Mouse (Mus musculus) heart, embryonic 16.5 days (tissue): ENCODE measurements around the gene Slc30a1. TPM values are rescaled to one million over a fixed set of nuclear protein-coding genes. Genes with fewer than 3 reads are reported as not detected.

Source experiments
- ATAC-seq: fragments of 200-750 bp; cut with Nextera tagmentation; replicated peaks from 2 replicates; pipeline ENCODE4 v1.8.0; 2017; ENCODE audit warnings: moderate number of reproducible peaks; ENCODE audit not compliant: insufficient read depth, low FRiP score; ENCODE audit errors: extremely low read depth
- H3K27ac ChIP-seq: fragments of 300-500 bp; sonication (generic); 2 replicates; pipeline ENCODE4 v1.5.1; 2014; ENCODE audit warnings: mild to moderate bottlenecking, low read length, control low read depth, moderate library complexity
- H3K27me3 ChIP-seq: fragments of 300-500 bp; sonication (generic); 2 replicates; pipeline ENCODE4 v1.6.1; 2014; ENCODE audit warnings: low read length, mixed read lengths; ENCODE audit not compliant: control insufficient read depth, insufficient read depth
- H3K36me3 ChIP-seq: fragments of 300-500 bp; sonication (generic); 2 replicates; pipeline ENCODE4 v1.6.1; 2014; ENCODE audit not compliant: control insufficient read depth, insufficient read depth
- H3K4me1 ChIP-seq: fragments of 300-500 bp; sonication (generic); 2 replicates; pipeline ENCODE4 v1.6.1; 2014; ENCODE audit warnings: low read length, mixed read lengths; ENCODE audit not compliant: control insufficient read depth, insufficient read depth
- H3K4me2 ChIP-seq: fragments of 300-500 bp; sonication (generic); 2 replicates; pipeline ENCODE4 v1.6.1; 2014; ENCODE audit warnings: low read depth, mild to moderate bottlenecking, control low read depth, low read length
- H3K4me3 ChIP-seq: fragments of 300-500 bp; sonication (generic); 2 replicates; pipeline ENCODE4 v1.5.1; 2014; ENCODE audit warnings: mild to moderate bottlenecking, control low read depth, low read length
- H3K9ac ChIP-seq: fragments of 300-500 bp; sonication (generic); 2 replicates; pipeline ENCODE4 v1.6.1; 2014; ENCODE audit warnings: low read length, control low read depth
- H3K9me3 ChIP-seq: fragments of 300-500 bp; sonication (generic); replicated peaks from 2 replicates; pipeline ENCODE4 v1.6.1; 2016; ENCODE audit warnings: low read length; ENCODE audit not compliant: control insufficient read depth
- WGBS: fragments of 180-500 bp; shearing (Covaris S2); extraction: QIAGEN DNeasy Blood & Tissue Kit; methylation state at CpG from one replicate; pipeline ENCODE4 v1.1.7; 2014; 5-methylcytosine and 5-hydroxymethylcytosine counted together
- polyA plus RNA-seq: library from polyadenylated mRNA; unstranded; fragments of >200 nt; fragmentation: Nextera tagmentation; extraction: Ambion mirVana; gene quantifications from 2 replicates; pipeline ENCODE4 v1.2.1, GENCODE M21; 2015

Slc30a1 gene
- polyA plus RNA-seq, 1 experiment from 2014 or later, result 1.1 TPM

GRCm38 (mm10) chr1:191875006-191875405 lies 31.6 kb upstream of the Slc30a1 start:
- Histone ChIP-seq H3K4me2 (no peak overlapping the region), H3K4me3 (no peak overlapping the region), H3K27ac (no peak overlapping the region), H3K36me3 (no peaks in the 10 kb centered on the region), H3K9ac (no peak overlapping the region), H3K27me3 (no peaks in the 10 kb centered on the region), H3K4me1 (peaks cover 22% of the 10 kb centered on the region), H3K9me3 (no peaks in the 10 kb centered on the region)
- WGBS, result 47% methylated on average over 7 of the region's 7 CpGs
- no peak for ATAC-seq

GRCm38 (mm10) chr1:191875683-191876305 lies 30.8 kb upstream of the Slc30a1 start:
- WGBS, result 56% methylated on average over 9 of the region's 9 CpGs
- Histone ChIP-seq H3K9ac (no peak overlapping the region), H3K4me2 (no peak overlapping the region), H3K4me1 (peaks cover 22% of the 10 kb centered on the region), H3K4me3 (no peak overlapping the region), H3K36me3 (no peaks in the 10 kb centered on the region), H3K27me3 (no peaks in the 10 kb centered on the region), H3K9me3 (no peaks in the 10 kb centered on the region), H3K27ac (no peak overlapping the region)
- ATAC-seq, result no peak

- no peaks in the 10 kb centered on the region for H3K36me3 ChIP-seq
- no peak overlapping the region for H3K4me2 ChIP-seq
- ATAC-seq, result no peak
- H3K4me1 ChIP-seq, result peaks cover 22% of the 10 kb centered on the region
- 72% methylated on average over 10 of the region's 10 CpGs for WGBS
- H3K4me3 ChIP-seq, result no peak overlapping the region
- H3K27me3 ChIP-seq, result no peaks in the 10 kb centered on the region
- no peak overlapping the region for H3K9ac ChIP-seq
- no peaks in the 10 kb centered on the region for H3K9me3 ChIP-seq
- H3K27ac ChIP-seq, result no peak overlapping the region
Measured at GRCm38 (mm10) chr1:191877681-191878080, 28.9 kb upstream of the Slc30a1 start.

GRCm38 (mm10) chr1:191878518-191878921 lies 28.0 kb upstream of the Slc30a1 start:
- H3K4me2 ChIP-seq, result peak overlapping the region; percentile 15; the same call in 1 of the 2 replicates
- no peak overlapping the region for H3K4me3 ChIP-seq
- peak; percentile 53; the same call in 1 of the 2 replicates for ATAC-seq
- no peak overlapping the region for H3K9ac ChIP-seq
- peak overlapping the region; percentile 37; the same call in 1 of the 2 replicates for H3K27ac ChIP-seq
- no peaks in the 10 kb centered on the region for H3K9me3 ChIP-seq
- WGBS, result 21% methylated on average over 4 of the region's 4 CpGs
- H3K4me1 ChIP-seq, result peaks cover 22% of the 10 kb centered on the region
- no peaks in the 10 kb centered on the region for H3K27me3 ChIP-seq
- no peaks in the 10 kb centered on the region for H3K36me3 ChIP-seq

- no peaks in the 10 kb centered on the region for H3K9me3 ChIP-seq
- ATAC-seq, result no peak
- H3K4me1 ChIP-seq, result peaks cover 18% of the 10 kb centered on the region
- no peak overlapping the region for H3K4me3 ChIP-seq
- 68% methylated on average over 3 of the region's 3 CpGs for WGBS
- no peak overlapping the region for H3K9ac ChIP-seq
- no peaks in the 10 kb centered on the region for H3K27me3 ChIP-seq
- H3K36me3 ChIP-seq, result no peaks in the 10 kb centered on the region
- H3K27ac ChIP-seq, result no peak overlapping the region
- H3K4me2 ChIP-seq, result no peak overlapping the region
Measured at GRCm38 (mm10) chr1:191880247-191880646, 26.3 kb upstream of the Slc30a1 start.

GRCm38 (mm10) chr1:191880921-191881609 lies 25.5 kb upstream of the Slc30a1 start:
- Histone ChIP-seq H3K4me1 (peaks cover 15% of the 10 kb centered on the region), H3K9me3 (no peaks in the 10 kb centered on the region), H3K9ac (no peak overlapping the region), H3K36me3 (no peaks in the 10 kb centered on the region), H3K27me3 (no peaks in the 10 kb centered on the region), H3K4me3 (no peak overlapping the region), H3K27ac (no peak overlapping the region), H3K4me2 (no peak overlapping the region)
- WGBS, result 50% methylated on average over 8 of the region's 8 CpGs
- no peak for ATAC-seq

GRCm38 (mm10) chr1:191881663-191882062 lies 24.9 kb upstream of the Slc30a1 start:
- Histone ChIP-seq H3K27me3 (no peaks in the 10 kb centered on the region), H3K4me3 (no peak overlapping the region), H3K36me3 (no peaks in the 10 kb centered on the region), H3K9ac (no peak overlapping the region), H3K4me1 (peaks cover 15% of the 10 kb centered on the region), H3K4me2 (no peak overlapping the region), H3K9me3 (no peaks in the 10 kb centered on the region), H3K27ac (no peak overlapping the region)
- WGBS, result 29% methylated on average over 2 of the region's 2 CpGs
- ATAC-seq, result no peak

- no peak overlapping the region for H3K4me2 ChIP-seq
- no peak overlapping the region for H3K4me3 ChIP-seq
- H3K9me3 ChIP-seq, result no peaks in the 10 kb centered on the region
- no peak overlapping the region for H3K9ac ChIP-seq
- peaks cover 15% of the 10 kb centered on the region for H3K4me1 ChIP-seq
- no peak overlapping the region for H3K27ac ChIP-seq
- ATAC-seq, result no peak
- H3K27me3 ChIP-seq, result no peaks in the 10 kb centered on the region
- 66% methylated on average over 10 of the region's 10 CpGs for WGBS
- no peaks in the 10 kb centered on the region for H3K36me3 ChIP-seq
Measured at GRCm38 (mm10) chr1:191882474-191883206, 23.9 kb upstream of the Slc30a1 start.

GRCm38 (mm10) chr1:191883654-191884053 lies 22.9 kb upstream of the Slc30a1 start:
- H3K27ac ChIP-seq, result no peak overlapping the region
- 39% methylated on average over 5 of the region's 5 CpGs for WGBS
- H3K36me3 ChIP-seq, result no peaks in the 10 kb centered on the region
- H3K4me1 ChIP-seq, result peaks cover 7% of the 10 kb centered on the region
- no peak overlapping the region for H3K4me3 ChIP-seq
- H3K9ac ChIP-seq, result no peak overlapping the region
- no peak overlapping the region for H3K4me2 ChIP-seq
- ATAC-seq, result no peak
- no peaks in the 10 kb centered on the region for H3K27me3 ChIP-seq
- H3K9me3 ChIP-seq, result no peaks in the 10 kb centered on the region
